Mouse (Mus musculus): ENCODE measurements around the gene Ptpa. TPM values are rescaled to one million over a fixed set of nuclear protein-coding genes. Genes with fewer than 3 reads are reported as not detected.

Gene Ptpa
- polyA plus RNA-seq, 1 experiment from 2014 or later: 156 TPM

DNA sequence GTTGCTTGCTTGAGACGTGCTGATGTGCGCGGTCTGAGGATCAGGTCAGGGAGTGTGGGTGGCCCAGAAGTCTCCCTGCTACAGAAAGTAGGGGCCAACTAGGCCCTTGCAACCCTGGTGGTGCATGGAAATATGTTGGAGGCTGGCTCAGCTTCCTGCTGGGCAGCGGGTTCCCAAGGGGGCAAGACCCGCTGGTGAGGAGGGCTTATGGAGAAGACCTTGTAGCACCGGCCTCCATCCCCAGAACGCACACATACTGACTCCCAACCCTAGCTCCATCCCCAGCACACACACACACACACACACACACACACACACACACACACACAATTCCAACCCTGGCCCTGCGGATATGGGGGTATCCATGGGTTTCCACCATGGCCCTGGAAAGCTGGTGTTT is 55.2 kb downstream of the Ptpa start:
- Histone ChIP-seq H3K4me3 (ENCODE audit: low read depth, low read length) (peak overlapping the region; percentile 82), H3K27ac (ENCODE audit: low read length) (peak overlapping the region; percentile 89), H3K4me1 (ENCODE audit: control insufficient read depth, insufficient read depth, low read length) (peaks cover 30% of the 10 kb centered on the region), H3K9ac (ENCODE audit: low read depth, low read length) (peak overlapping the region; percentile 96), H3K4me2 (ENCODE audit: low read length) (peak overlapping the region; percentile 100), H3K27me3 (ENCODE audit: control insufficient read depth, insufficient read depth, low read depth, low read length) (no peaks in the 10 kb centered on the region), H3K9me3 (replicated peaks; ENCODE audit: control insufficient read depth, low read length, poor library complexity, severe bottlenecking) (no peaks in the 10 kb centered on the region), H3K36me3 (ENCODE audit: control insufficient read depth, insufficient read depth, low read length) (no peaks in the 10 kb centered on the region)
- 9% methylated on average over 6 of the region's 8 CpGs for WGBS
- ATAC-seq: no peak

DNA sequence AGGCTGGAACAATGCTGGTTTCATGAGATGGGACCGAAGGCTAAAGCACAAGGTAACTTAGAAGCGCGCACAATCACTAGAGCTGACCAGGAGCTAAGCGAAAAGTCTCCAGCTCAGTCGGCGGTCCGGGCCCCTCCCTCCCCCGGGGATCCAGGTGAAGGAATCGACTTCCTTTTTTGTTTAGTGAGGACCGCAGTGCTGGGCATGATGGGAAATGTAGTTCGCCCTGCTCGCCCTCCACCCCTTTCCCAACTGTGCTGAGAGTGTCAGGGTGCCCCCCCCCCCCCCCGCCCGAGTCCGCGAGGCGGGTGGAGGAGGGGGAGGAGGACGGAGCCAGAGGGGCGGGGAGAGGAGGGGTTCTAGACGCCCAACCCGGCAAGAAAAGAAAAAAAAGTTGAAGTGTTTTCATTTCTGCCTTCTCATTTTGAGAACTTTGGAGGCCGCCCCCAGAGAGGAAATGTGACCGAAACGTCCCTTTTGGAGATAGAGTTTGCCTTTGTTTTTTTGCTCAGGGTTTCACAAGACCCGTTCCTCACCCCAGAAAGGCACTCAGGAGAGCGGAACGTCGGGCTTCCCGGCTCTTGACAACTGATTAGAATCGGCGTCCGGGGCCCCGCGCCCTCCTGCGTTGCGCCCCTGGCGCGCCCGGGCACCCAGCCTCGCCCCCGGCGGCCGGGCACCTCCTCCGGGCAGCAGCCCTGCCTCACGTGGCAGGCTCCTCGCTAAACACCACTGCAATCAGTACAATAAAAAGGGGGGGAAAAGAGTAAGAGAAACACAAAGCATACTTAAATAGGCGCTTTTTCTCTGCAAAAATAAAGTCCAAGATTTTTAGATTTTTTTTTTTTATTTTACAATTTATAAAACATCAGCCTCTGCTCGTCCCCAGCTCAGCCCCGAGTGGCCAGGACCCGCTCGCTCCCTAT is 56.2 kb downstream of the Ptpa start:
- peak overlapping the region; percentile 96 for H3K9ac ChIP-seq (ENCODE audit: low read depth, low read length)
- under 1% methylated on average over 47 of the region's 51 CpGs for WGBS
- peak overlapping the region; percentile 82 for H3K4me3 ChIP-seq (ENCODE audit: low read depth, low read length)
- peak overlapping the region; percentile 100 for H3K4me2 ChIP-seq (ENCODE audit: low read length)
- peaks cover 30% of the 10 kb centered on the region for H3K4me1 ChIP-seq (ENCODE audit: control insufficient read depth, insufficient read depth, low read length)
- no peaks in the 10 kb centered on the region for H3K27me3 ChIP-seq (ENCODE audit: control insufficient read depth, insufficient read depth, low read depth, low read length)
- ATAC-seq: no peak
- peak overlapping the region; percentile 89 for H3K27ac ChIP-seq (ENCODE audit: low read length)
- H3K36me3 ChIP-seq (ENCODE audit: control insufficient read depth, insufficient read depth, low read length): no peaks in the 10 kb centered on the region
- H3K9me3 ChIP-seq (replicated peaks; ENCODE audit: control insufficient read depth, low read length, poor library complexity, severe bottlenecking): no peaks in the 10 kb centered on the region

DNA sequence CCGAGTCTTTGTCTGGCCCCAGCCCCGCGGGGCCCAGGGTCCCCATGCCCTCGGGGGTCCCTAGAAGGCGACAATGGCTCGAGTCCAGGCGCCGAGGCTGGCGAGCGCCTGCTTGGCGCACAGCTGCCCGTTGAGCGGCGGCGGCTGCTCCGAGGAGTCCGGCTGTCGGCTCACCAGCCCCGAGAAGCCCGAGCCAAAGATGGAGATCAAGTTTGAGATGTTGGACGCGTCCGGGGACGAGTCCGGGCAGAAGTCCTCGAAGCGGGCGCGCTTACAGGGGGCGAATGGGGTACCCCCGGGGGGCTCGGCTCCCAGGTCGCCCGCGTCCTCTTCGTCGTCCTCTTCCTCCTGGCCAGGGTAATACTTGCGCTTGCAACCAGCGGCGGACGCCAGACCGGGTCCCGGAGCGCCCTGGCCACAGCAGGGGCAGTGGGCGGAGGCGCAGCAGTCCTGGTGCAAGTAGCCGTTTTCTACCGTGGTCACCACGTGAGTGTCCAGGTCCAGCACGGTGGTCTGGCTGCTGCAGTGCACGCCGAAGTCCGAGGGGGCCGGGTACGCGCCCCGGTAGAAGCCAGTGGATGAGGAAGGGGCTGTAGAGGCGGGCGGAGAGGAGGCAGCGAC is 57.0 kb downstream of the Ptpa start:
- H3K36me3 ChIP-seq (ENCODE audit: control insufficient read depth, insufficient read depth, low read length): no peaks in the 10 kb centered on the region
- 0% methylated on average over 57 of the region's 60 CpGs for WGBS
- no peaks in the 10 kb centered on the region for H3K9me3 ChIP-seq (replicated peaks; ENCODE audit: control insufficient read depth, low read length, poor library complexity, severe bottlenecking)
- H3K4me2 ChIP-seq (ENCODE audit: low read length): peak overlapping the region; percentile 100
- H3K27me3 ChIP-seq (ENCODE audit: control insufficient read depth, insufficient read depth, low read depth, low read length): no peaks in the 10 kb centered on the region
- peak overlapping the region; percentile 96 for H3K9ac ChIP-seq (ENCODE audit: low read depth, low read length)
- peak overlapping the region; percentile 89 for H3K27ac ChIP-seq (ENCODE audit: low read length)
- ATAC-seq: no peak
- peak overlapping the region; percentile 82 for H3K4me3 ChIP-seq (ENCODE audit: low read depth, low read length)
- H3K4me1 ChIP-seq (ENCODE audit: control insufficient read depth, insufficient read depth, low read length): peaks cover 27% of the 10 kb centered on the region

DNA sequence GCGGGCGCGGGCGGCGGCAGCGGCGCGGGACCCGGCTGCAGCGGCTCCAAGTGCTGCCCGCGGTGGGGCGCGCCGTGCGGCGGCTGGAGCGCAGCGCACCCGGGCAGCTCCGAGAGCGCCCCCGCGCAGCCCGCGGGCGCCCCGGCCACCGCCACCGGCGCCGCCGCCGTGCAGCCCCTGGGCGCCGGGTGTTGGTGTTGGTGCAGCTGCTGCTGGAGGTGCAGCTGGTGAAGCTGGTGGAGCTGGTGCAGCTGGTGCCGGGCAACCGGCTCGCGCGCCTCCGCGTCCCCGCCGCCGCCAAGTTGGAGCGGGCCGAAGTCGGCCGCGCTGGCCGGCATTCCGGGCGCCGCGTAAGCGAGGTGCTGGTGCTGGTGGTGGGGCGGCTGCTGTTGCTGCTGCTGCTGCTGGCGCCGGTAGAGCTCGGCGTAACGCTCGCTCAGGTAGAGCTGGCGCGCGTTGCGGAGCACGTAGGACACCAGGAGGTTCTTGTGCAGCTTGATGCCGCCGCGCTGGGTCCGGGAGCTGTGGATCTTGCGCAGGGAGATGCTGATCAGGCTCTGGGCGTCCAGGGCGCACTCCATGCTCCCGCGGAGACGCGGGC is 57.7 kb downstream of the Ptpa start:
- H3K36me3 ChIP-seq (ENCODE audit: control insufficient read depth, insufficient read depth, low read length): no peaks in the 10 kb centered on the region
- peak overlapping the region; percentile 82 for H3K4me3 ChIP-seq (ENCODE audit: low read depth, low read length)
- H3K9ac ChIP-seq (ENCODE audit: low read depth, low read length): peak overlapping the region; percentile 96
- peaks cover 27% of the 10 kb centered on the region for H3K4me1 ChIP-seq (ENCODE audit: control insufficient read depth, insufficient read depth, low read length)
- peak overlapping the region; percentile 100 for H3K4me2 ChIP-seq (ENCODE audit: low read length)
- peak overlapping the region; percentile 89 for H3K27ac ChIP-seq (ENCODE audit: low read length)
- peak; percentile 23 for ATAC-seq
- no peaks in the 10 kb centered on the region for H3K9me3 ChIP-seq (replicated peaks; ENCODE audit: control insufficient read depth, low read length, poor library complexity, severe bottlenecking)
- WGBS: under 1% methylated on average over 52 of the region's 80 CpGs
- no peaks in the 10 kb centered on the region for H3K27me3 ChIP-seq (ENCODE audit: control insufficient read depth, insufficient read depth, low read depth, low read length)

DNA sequence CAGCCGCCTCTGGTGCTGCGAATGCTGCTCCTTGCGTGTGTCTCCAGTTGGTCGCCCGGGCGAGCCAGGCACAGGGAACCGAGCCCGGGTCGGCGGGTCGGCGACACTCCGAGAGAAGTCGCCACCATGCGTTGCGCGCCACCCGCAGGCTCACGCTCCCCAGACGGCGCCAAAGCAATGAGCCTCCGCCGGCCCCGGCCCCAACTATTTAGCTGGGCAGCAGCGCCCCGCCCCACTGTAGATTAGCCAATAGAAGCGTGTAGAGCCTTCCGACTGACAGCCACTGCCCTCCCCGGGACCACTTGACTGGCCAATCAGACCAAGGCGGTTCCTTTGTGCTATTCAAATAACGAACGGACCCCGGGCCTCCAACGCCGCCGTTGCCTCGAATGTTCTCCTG is 58.2 kb downstream of the Ptpa start, which contains the start of gene Ier5l:
Gene Ier5l (minus strand): TSS at position 181 of the 400 bp plus-strand sequence.
- Histone ChIP-seq H3K9ac (ENCODE audit: low read depth, low read length) (peak within 1 kb of the TSS; percentile 96), H3K4me1 (ENCODE audit: control insufficient read depth, insufficient read depth, low read length) (peaks cover 22% of the 10 kb centered on the region), H3K36me3 (ENCODE audit: control insufficient read depth, insufficient read depth, low read length) (no peaks in the 10 kb centered on the region), H3K27me3 (ENCODE audit: control insufficient read depth, insufficient read depth, low read depth, low read length) (no peaks in the 10 kb centered on the region), H3K9me3 (replicated peaks; ENCODE audit: control insufficient read depth, low read length, poor library complexity, severe bottlenecking) (no peaks in the 10 kb centered on the region), H3K4me3 (ENCODE audit: low read depth, low read length) (peak within 1 kb of the TSS; percentile 82), H3K27ac (ENCODE audit: low read length) (peak within 1 kb of the TSS; percentile 89), H3K4me2 (ENCODE audit: low read length) (peak within 1 kb of the TSS; percentile 100)
- peak; percentile 93 for ATAC-seq
- WGBS: under 1% methylated on average over 37 of the region's 37 CpGs

DNA sequence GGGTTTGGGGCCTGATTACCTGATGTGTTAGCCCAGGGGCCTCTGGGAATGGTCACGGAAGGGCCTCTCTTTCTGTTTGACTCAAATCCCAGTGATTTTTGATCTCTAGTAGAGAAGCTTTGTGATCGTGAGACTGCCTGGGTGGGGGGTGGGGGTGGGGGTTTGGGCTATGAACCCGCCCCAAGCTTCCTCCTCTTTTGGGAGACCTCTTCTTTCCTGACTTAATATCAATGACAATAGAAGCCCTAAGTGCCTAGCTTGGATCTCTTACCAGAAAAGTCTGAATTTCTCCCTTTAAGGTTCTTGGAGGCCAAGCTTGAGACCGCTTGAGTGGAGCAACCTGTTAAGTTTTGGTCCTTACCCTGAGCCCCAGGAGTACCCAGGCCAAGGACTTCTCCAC is 58.9 kb downstream of the Ptpa start:
- no peak overlapping the region for H3K27ac ChIP-seq (ENCODE audit: low read length)
- peaks cover 18% of the 10 kb centered on the region for H3K4me1 ChIP-seq (ENCODE audit: control insufficient read depth, insufficient read depth, low read length)
- no peaks in the 10 kb centered on the region for H3K27me3 ChIP-seq (ENCODE audit: control insufficient read depth, insufficient read depth, low read depth, low read length)
- H3K9ac ChIP-seq (ENCODE audit: low read depth, low read length): no peak overlapping the region
- H3K9me3 ChIP-seq (replicated peaks; ENCODE audit: control insufficient read depth, low read length, poor library complexity, severe bottlenecking): no peaks in the 10 kb centered on the region
- H3K4me3 ChIP-seq (ENCODE audit: low read depth, low read length): peak overlapping the region; percentile 82; the same call in 1 of the 2 replicates
- peak overlapping the region; percentile 100 for H3K4me2 ChIP-seq (ENCODE audit: low read length)
- no peak for ATAC-seq
- WGBS: 27% methylated on average over 4 of the region's 4 CpGs
- H3K36me3 ChIP-seq (ENCODE audit: control insufficient read depth, insufficient read depth, low read length): no peaks in the 10 kb centered on the region

DNA sequence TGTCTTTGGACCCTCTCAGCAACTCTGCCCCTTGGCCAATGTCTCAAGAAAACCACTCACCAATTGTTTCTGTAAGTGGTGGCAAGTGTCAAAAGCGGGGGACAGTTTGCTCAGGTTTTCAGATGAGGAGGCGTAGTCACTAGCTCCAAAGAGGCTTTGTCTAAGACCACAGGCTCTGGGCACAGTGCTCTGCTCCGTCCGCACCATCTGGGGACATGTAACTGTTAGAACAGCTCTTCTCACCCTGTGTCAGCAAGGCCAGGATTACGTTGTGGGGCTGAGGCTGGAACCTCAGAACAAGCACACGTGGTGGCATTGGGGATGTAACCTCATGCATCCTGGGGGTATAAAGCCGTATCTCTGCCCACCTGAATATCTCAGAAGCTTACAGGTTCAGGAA is 59.6 kb downstream of the Ptpa start:
- no peak overlapping the region for H3K4me3 ChIP-seq (ENCODE audit: low read depth, low read length)
- WGBS: 88% methylated on average over 7 of the region's 7 CpGs
- no peaks in the 10 kb centered on the region for H3K27me3 ChIP-seq (ENCODE audit: control insufficient read depth, insufficient read depth, low read depth, low read length)
- H3K27ac ChIP-seq (ENCODE audit: low read length): no peak overlapping the region
- no peak overlapping the region for H3K4me2 ChIP-seq (ENCODE audit: low read length)
- no peak for ATAC-seq
- H3K9me3 ChIP-seq (replicated peaks; ENCODE audit: control insufficient read depth, low read length, poor library complexity, severe bottlenecking): no peaks in the 10 kb centered on the region
- no peak overlapping the region for H3K9ac ChIP-seq (ENCODE audit: low read depth, low read length)
- H3K36me3 ChIP-seq (ENCODE audit: control insufficient read depth, insufficient read depth, low read length): no peaks in the 10 kb centered on the region
- peaks cover 17% of the 10 kb centered on the region for H3K4me1 ChIP-seq (ENCODE audit: control insufficient read depth, insufficient read depth, low read length)

DNA sequence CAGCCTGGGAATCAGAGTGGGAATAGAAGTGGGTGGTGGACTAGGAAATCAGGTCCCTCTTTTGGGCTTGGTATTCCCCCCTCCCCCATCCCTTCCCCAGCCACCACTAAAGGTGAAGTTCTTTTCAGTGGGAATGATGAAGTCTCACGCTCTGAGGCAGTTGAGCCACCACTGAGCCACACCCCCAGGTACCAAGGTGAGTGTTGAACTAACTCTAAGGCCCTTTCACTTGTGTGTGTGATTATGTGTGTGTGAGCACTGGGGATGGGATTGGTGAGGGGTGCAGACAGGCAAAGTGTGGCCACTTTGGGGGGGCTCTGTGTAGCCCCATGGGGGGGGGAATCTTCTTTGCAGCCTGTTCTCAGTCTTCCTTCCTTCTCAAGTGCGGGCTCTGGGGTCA is 60.4 kb downstream of the Ptpa start:
- Histone ChIP-seq H3K36me3 (ENCODE audit: control insufficient read depth, insufficient read depth, low read length) (no peaks in the 10 kb centered on the region), H3K27me3 (ENCODE audit: control insufficient read depth, insufficient read depth, low read depth, low read length) (no peaks in the 10 kb centered on the region), H3K4me2 (ENCODE audit: low read length) (no peak overlapping the region), H3K9ac (ENCODE audit: low read depth, low read length) (no peak overlapping the region), H3K9me3 (replicated peaks; ENCODE audit: control insufficient read depth, low read length, poor library complexity, severe bottlenecking) (no peaks in the 10 kb centered on the region), H3K4me1 (ENCODE audit: control insufficient read depth, insufficient read depth, low read length) (peaks cover 11% of the 10 kb centered on the region), H3K4me3 (ENCODE audit: low read depth, low read length) (no peak overlapping the region), H3K27ac (ENCODE audit: low read length) (no peak overlapping the region)
- ATAC-seq: no peak
- WGBS: 64% methylated on average over 2 of the region's 2 CpGs

All from midbrain, embryonic 16.5 days (tissue).